Mouse (Mus musculus) retina, adult 2 months (tissue): ENCODE measurements around the gene Spata16.

Source experiments
- DNase-seq: peaks from one replicate; pipeline ENCODE4 v3.0.0-alpha.2; 2012; ENCODE audit warnings: low read depth, low spot score

The Spata16 gene

DNA sequence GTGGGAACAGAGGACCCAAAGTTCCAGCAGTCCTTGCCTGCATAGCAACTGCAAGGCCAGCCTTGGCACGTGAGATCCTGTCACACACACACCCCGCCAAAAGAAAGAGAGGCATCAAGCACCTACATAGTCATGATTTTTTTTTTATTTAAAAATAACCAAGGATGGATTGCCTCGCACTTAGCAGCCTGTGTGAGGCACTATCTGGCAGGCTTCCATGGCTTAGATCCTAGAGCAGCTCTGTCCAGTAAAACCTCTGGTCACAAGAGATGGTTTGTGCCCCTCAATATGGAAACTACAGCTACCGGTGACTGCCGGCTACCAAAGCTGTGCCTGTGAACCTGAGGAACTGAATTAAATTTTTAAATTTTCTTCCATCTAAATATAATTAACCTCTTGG lies 195.5 kb downstream of the Spata16 start:
- no peak for DNase-seq

DNA sequence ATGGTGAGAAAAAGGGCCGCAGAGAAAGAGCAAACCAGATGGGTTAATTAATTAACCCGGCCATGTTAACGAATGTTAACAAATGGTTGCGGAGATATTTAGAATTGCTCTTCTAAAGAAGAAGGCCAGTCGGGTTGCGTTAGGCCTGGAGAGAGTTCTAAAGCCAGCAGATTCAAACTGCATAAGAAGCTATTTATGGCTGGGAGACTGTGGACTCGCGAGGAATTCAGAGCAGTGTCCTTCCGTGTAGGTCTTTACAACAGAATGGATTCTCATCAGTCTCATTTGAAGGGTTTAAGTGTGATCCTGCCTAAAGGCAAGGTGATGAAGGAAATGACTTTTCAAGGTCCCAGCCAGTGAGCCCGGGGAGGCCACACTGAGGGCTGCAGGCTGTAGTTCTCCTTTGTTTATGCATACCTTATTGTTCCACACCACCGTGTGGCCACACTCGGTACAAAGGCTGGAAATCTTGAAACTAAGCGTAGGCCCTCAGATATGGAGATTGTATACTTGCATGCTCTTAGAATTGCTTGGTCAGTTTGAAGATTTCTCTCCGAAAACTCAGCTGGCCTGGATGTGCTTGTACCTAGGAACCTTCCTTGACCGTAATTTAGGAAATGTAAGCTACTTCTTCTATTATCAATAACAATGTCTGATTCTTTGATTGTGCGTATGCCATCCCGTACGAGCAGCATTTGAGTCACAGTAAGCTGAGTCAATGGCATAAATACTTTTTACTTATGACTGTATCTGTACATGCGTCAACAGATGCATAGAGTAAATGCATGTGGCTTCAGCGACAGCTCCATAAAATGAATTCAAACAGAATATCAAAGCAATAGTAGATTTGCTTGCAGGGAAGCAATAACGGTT lies 197.0 kb downstream of the Spata16 start:
- DNase-seq, result no peak

DNA sequence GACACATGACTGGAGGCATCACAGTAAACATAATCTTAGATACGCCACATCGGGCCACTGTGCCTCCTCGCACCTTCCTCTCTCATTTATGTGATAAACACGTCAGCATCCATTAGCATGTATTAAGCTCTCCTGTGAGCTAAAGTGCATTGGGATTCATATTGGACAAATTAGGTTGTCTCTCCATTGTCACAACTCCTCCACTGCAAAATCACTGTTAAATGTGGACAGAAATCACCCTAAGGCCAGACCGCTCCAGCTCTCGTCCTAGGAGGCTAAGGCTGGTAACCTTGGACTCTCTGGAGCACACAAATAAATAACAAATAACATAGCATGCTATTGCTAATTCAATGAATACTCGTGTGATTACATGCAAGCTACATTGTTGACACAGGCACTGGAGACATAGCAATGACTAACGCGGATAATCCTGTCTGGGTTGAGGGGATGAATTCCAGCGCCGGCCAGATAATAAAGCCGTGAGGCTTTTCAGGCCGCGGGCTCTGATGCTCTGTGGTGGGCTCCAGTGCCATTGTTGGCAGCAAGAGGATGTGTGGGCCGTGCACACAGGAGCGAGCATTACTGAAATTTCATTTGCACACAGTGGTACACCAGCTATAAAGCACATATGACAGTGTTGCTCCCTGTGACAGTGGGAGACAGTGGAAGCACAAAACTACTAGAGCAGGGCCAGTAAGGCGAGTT lies 197.8 kb downstream of the Spata16 start:
- no peak for DNase-seq

DNA sequence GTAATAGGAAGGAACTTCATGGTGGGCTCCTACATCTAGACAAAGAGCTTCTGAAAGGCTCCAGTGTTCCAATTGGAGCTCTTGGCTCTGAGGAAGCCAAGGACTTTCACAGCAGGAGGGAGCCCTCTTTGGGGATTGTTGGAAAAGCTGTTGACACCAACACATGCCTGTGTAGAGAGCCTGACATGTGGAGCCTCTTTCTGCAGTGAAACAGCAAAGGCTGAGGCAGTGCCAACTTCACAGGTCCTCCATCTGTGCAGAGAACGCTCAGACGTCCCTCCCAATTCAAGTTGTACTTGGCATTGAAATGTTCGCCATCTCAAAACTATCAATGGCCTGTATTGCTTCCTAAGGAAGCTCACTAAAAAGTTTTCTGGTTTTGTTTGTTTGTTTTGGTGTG lies 207.6 kb downstream of the Spata16 start:
- DNase-seq, result no peak

DNA sequence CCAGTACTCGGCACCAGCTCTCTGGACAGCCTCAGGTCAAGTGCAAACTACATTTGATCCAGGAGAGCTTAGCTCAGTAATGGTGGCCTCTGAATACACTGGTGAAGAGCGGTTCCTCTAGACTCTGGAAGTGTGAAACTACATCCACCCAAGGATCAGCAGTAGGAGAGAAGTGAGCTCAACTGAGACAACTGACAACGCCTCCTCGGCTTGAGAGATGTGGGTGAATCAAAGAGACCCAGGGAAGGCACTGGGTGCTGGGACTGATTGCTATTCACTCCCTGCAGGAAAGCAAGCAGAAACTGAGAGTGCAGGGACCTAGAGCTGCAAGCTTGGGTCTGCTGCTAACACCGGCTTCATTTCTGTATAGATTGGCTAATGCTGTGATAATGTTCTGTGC lies 210.5 kb downstream of the Spata16 start:
- DNase-seq, result no peak

DNA sequence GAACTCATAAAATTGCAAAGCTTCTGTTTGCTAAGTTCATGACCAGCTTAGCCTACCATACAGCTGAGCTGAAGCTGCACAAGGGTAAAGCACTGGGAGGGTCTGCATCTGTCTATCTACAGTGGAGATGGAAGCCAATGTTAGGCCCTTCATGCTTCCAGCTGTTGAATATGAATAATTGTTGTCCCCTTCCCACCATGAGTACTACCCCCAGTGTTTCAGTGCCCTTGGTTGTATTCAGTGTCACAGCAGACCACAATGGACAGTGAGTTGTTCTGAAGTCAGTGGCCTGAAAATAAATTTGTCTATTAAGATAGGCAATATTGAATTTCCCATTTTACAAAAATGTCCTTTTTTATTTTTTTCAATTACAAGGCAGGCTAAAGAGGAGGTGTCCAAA lies 212.8 kb downstream of the Spata16 start:
- DNase-seq, result no peak

DNA sequence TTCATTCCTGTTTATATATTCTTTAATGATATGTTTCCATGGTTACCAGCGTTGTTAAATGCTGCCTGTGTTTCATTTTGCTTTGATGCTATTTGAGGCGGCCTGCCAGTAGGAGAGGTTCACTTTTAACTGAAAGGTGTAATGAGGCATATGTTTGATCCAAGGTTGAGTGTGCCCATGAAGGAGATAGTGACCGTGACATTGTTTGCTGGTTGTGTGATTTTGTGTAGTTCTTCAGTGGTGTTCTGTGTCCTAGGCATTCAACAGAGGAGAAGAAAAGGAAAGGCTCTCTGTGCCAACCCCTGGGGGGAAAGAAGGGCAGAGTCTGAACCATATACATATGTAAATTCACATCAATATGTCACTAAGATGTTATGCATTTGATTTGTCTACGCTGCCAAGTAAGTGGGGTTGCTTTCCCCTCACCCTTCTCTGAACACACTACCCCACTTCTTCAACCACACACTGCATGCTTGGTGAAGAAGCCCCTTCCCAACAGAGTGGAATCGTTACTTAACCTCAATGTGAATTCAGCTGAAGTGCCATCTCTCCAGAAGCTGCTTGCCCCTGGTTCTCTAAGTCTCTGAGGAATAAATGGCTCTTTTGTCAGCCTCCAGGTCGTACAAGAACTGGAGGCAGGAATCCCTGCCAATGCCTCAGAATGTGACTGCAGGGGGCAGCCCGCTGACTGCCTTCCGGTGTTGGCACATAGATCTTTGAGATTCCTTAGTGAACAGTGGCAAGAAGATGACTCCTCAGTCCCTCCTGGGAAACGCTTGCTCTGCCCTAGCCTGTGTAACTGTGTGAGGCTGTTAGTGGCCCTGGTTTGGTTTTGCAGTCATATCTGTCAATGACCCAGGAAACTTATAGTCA lies 213.5 kb downstream of the Spata16 start:
- DNase-seq, result no peak

DNA sequence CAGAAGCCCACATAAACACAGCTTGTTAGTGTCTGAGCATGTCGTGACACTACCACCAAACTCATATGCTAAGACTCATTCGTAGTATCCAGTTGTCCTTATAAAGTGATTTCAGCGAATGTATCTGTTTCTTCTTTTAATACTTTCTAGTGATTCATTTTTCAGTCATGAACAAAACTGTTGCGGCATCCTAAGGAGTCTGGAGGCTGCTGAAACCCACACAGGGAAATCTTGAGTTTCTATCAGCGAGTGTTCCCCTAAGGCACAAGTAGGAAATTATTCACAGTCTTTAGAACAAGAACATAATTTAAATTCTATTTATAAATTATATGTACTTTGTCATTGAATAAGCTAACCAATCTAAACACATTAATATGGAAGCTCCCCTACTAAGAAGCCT lies 216.1 kb downstream of the Spata16 start:
- no peak for DNase-seq

DNA sequence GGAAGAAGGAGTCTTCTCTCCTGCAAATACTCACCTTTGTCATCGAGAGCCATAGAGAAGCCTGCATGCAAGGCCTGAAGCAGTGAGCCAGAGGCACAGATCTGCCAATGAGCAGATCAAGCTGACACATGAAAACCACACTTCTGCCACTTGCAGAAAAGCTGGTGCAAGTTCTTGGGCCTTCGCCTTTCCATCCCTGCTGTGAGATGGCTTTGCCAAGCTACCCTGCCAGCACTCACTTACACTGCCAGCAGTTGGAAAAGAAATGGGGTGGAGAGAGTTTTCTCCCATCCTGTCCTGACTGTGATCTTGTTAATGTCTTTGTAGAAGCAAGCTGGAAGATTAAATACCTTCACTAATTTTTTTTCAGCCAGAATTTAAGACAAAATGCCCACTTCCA lies 237.3 kb downstream of the Spata16 start:
- no peak for DNase-seq

DNA sequence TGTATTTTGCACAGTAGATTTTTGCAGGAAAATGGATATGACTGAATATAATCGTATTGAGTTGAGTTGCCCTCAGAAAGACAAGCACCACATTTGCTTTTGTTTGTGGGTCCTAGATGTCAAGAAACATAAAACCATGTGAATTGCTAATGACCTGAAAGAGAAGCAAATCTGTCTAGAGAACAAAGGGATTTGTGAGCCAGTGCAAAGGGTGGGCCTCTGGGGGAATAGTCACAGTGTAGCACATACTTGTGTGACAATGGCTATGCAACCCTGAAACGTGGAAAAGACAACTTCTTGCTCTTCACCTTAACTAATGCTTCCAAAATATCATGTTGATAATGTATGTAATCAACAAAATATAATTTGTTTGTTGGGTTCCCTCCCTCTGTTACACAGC lies 239.9 kb downstream of the Spata16 start:
- no peak for DNase-seq

DNA sequence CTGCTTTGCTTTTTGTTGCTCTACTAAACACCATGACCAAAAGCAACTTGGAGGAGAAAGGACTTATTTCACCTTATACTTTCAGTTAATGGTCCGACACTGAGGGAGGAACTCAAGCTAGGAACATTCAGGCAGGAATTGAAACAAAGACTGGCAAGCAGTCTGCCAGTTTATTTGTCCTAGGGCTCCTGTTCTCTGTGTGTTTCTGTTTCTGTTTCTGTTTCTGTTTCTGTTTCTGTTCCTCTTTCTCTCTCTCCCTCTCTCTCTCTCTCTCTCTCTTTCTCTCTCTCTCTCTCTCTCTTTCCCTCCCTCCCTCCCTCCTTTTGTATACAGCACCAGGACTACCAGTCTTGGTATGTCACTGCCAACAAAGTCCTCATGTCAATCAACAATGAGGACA lies 279.2 kb downstream of the Spata16 start:
- DNase-seq, result no peak

DNA sequence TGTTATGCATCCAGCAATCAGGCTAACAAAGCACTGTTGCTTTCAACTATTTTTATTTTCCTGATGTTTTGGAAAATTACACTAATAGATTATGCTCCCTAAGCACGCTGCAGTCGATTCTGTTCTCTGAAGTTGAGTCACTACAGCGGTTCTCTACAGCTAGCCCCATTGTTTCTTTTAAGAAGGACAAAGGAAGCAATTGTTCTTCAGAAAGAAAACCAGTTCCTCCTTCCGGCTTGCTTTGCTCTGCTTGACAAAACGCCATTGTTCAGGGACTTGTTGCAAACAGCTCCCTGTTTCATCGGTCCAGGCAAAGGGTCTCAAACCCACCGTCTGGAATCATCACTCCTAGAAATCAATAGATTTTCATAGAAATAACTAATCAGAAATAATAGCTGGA lies 283.6 kb downstream of the Spata16 start:
- no peak for DNase-seq

DNA sequence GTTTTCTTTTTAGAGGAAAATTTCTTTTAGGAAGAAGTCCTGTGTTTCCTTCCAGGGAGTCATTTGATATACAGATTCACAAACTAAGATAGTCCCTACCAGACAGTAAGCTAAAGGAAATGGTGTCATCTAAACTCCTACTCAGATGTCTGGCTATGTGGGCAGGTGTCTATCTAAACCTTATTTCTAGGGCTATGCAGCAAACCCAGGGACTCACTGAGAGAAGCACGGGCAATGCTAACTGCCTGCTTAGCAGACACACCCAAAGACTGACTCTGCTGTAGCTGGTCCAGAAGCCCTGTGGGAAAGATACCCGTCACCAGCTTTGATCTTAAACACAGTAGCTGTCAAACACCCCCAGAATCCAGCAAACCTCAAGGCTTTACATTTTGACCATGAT lies 284.2 kb downstream of the Spata16 start:
- no peak for DNase-seq

DNA sequence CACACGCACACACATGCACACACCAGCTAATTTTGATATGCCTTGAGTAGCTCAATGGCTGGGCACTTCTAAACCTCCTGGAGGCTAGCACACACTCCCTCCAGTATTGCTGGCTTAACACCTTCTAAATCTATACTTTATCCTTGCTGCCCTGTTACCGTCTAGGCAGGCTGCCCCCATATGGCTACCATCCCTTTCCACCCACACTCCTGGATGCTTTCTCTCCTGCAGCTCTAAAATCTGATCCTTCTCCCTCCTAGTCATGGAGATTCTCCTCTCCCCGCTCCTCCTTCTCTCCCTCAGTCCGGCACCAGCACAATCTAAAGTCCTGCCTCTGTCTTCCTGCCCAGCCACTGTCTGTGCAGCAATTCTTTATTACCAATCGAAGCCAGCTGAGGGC lies 286.0 kb downstream of the Spata16 start:
- no peak for DNase-seq

DNA sequence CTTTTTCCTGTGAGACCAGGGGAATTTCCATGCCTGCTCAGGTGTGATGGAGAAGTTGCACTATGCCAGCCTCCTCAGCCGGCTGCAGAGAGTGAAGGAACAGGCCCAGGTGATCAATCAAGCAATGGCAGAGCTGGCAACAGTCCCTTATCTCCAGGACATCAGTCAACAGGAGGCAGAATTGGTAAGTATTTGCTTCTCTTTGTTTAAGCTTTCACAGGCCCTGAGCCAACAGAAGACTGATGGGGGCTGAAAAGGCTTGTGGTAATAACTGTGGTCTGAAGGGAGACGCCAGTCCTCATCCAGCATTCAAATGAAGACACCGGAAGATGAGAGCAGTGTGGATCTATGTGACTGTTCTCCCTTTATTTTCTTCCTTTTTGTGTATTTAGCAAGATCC lies 286.8 kb downstream of the Spata16 start:
- no peak for DNase-seq

DNA sequence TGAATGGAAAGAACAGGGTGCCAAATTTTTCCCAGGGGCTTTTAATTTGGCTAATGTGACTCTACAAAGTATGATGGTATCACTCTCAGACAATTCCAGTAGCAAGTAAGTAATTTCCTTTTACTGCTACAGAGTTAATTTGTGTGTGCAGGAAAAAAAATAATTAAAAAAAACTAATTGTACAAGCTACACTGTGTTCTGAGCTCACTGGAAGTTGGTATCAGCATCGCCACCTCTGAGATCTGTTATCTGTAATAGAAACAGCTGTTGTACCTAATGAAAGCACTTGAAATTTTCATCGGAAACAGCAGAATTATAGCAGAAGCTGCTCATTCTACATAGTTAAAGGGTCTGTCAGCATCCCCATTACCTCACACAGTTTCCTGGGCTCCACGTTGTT lies 295.7 kb downstream of the Spata16 start:
- no peak for DNase-seq

DNA sequence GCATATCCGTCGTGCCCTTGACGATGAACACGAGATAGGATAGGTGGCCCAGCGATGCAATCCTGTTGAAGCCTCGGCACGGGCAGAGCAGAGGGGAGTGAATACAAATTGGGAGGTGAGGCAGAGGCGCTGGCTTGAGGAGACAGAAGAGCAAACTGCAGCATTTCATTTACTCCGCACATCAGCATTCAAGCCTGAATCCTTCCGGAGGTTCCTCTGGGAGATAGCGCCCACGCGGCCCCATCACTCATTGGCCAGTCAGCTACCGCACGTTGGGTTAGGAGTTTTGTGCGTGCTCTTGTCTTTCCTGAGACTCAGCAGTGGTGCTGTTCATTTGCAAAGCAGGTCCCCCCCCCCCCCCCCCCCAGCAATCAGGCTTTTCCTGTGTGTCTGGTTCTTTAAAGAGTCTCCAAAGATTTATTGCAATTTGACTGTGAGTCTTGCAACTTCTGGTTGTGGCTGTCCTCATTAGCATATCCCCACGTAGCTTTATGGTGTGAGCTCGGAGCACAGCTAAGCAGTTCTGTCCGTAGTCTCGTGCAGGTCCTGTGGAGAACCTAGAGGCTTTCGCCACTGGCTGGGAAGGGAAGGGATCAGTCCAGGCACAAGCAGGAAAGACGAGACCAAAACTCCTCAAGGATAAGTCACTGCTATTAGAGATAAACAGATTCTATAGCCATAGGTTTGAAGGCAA lies 299.6 kb downstream of the Spata16 start:
- DNase-seq, result no peak

DNA sequence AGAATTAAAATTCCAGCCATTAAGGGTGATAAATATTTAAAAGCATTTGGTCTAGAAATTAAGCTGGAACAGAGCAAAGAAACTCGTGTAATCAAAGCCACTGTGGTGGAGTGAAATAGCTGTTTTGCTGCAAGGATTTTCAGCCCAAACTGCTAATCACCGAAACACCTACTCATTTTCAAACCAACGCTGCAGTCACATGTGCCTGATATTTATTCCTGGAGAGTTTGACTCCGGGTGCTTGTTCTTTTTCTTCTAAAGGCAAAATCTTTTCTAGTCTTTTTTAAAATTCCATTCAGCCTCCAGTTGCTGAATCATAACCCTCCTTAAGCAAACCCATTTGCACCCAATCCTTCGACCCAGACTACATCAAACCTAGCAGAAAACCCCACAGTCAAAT lies 329.4 kb downstream of the Spata16 start:
- no peak for DNase-seq

DNA sequence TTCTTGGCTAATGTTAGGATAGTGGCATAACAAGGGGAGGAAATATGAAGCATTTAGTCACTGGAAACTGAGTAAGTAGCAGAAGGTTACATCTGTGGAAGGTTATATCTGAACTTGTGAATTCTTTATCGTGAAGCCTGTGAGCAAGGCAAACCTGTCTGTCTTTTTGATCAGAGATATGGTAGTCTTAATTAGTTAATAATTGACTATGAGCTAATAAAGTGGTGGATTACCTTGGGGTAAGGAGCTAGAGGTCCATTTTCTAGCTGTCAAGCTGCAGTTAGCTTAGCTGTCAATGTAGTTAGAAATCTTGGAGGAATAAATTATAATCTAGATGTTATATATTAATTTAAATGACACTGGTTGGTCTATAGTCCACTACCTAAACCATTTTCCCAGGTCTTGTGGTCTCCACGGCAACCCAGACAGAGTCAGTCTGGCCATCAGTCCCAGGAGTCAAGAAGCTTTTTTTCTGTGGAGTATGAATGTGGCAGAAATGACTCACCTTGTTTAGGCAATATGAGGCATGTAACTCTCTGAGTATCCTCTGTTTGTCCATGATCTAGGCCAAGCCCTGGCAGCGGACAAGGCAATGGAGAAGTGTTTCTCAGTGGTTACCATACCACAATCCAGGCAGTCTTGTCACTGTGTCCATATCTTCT lies 331.6 kb downstream of the Spata16 start:
- no peak for DNase-seq

DNA sequence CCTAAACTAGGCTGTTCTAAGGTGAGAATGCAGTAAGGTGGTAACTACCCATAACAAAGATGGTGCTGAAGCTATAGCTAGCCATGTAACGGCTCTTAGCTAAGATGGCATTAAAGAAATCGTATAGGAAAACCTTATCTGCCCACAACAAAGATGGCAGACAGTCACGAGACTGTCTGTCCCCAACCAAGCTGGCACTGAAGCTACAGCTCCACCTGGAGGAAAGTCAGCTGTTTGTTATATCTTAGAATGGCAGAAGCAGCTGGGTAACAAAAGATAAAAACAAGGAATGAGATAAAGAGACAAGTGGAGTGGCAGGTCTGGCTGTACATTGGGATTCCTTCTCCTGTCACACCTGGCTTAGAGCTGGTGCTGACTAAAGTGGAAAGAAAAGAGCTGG lies 333.1 kb downstream of the Spata16 start:
- DNase-seq, result no peak

DNA sequence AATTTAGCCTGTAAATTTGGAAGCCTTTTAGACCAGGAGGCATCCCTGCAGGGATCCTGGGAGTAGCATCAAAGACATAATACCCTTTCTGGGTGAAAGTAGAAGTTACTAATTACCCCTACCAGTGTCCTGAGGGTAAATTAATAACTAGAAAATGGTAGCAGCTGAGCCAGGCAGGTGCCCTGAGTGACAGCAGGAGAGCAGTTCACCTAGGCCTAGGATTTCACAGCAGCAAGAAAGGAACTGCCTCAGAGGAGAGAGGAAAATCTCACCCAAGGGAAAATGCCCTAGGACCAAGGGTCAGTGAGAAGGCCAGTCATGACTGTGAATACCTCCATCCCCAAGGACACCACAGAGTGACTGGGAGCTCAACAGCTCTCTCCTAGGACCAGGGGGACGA lies 333.9 kb downstream of the Spata16 start:
- no peak for DNase-seq
